Mouse (Mus musculus) limb, embryonic 14.5 days (tissue): ENCODE data around the gene Tbx3. TPM values are rescaled to one million over a fixed set of nuclear protein-coding genes. Genes with fewer than 3 reads are reported as not detected.

Experiments used
- ATAC-seq: fragments of 200-750 bp; cut with Nextera tagmentation; 2 replicates; pipeline ENCODE4 v1.8.0; 2017; ENCODE audit warnings: low read depth, moderate number of reproducible peaks, moderate TSS enrichment; ENCODE audit not compliant: low FRiP score
- DNase-seq: peaks from one replicate; pipeline ENCODE4 v3.0.0-alpha.2; 2015; ENCODE audit warnings: low spot score
- H3K27ac ChIP-seq: fragments of 300-500 bp; sonication (generic); replicated peaks from 2 replicates; pipeline ENCODE4 v1.5.1; 2014; ENCODE audit warnings: low read depth, mild to moderate bottlenecking, low read length, moderate library complexity, mixed read lengths
- H3K27me3 ChIP-seq: fragments of 300-500 bp; sonication (generic); 2 replicates; pipeline ENCODE4 v1.6.1; 2014; ENCODE audit warnings: low read length, mixed read lengths; ENCODE audit not compliant: control insufficient read depth, insufficient read depth
- H3K36me3 ChIP-seq: fragments of 300-500 bp; sonication (generic); 2 replicates; pipeline ENCODE4 v1.6.1; 2014; ENCODE audit warnings: mild to moderate bottlenecking, low read length, moderate library complexity, mixed read lengths; ENCODE audit not compliant: control insufficient read depth, insufficient read depth
- H3K4me1 ChIP-seq: fragments of 300-500 bp; sonication (generic); 2 replicates; pipeline ENCODE4 v1.6.1; 2014; ENCODE audit warnings: antibody characterized with exemption, low read length, mixed read lengths; ENCODE audit not compliant: control insufficient read depth, insufficient read depth
- H3K4me2 ChIP-seq: fragments of 300-500 bp; sonication (generic); replicated peaks from 2 replicates; pipeline ENCODE4 v1.6.1; 2014; ENCODE audit warnings: low read depth, mild to moderate bottlenecking, low read length, moderate library complexity; ENCODE audit not compliant: severe bottlenecking
- H3K4me3 ChIP-seq: fragments of 300-500 bp; sonication (generic); replicated peaks from 2 replicates; pipeline ENCODE4 v1.5.1; 2014; ENCODE audit warnings: low read length
- H3K9ac ChIP-seq: fragments of 300-500 bp; sonication (generic); 2 replicates; pipeline ENCODE4 v1.6.1; 2014; ENCODE audit warnings: mild to moderate bottlenecking, low read depth, low read length, moderate library complexity; ENCODE audit not compliant: severe bottlenecking
- H3K9me3 ChIP-seq: fragments of 300-500 bp; sonication (generic); 2 replicates; pipeline ENCODE4 v1.6.1; 2016; ENCODE audit warnings: low read length; ENCODE audit not compliant: control insufficient read depth
- POLR2A ChIP-seq: fragments of 200-500 bp; IDR thresholded peaks from 2 replicates; pipeline ENCODE4 v1.8.0; 2012; ENCODE audit warnings: inconsistent platforms, mild to moderate bottlenecking, moderate library complexity, borderline replicate concordance; ENCODE audit not compliant: insufficient read depth, insufficient read length; ENCODE audit errors: extremely low read depth
- WGBS: fragments of 180-500 bp; shearing (Covaris S2); extraction: QIAGEN DNeasy Blood & Tissue Kit; methylation state at CpG from one replicate; pipeline ENCODE4 v1.1.7; 2014; 5-methylcytosine and 5-hydroxymethylcytosine counted together
- polyA plus RNA-seq, 2 experiments: library from polyadenylated mRNA; depleted of rRNA in 1 of 2; stranded (reverse) in 1 of 2; unstranded in 1 of 2; fragments of >200 nt; fragmentation: Nextera tagmentation in 1 of 2; extraction: Ambion mirVana in 1 of 2; gene quantifications; 2 replicates each; pipeline versions ENCODE4 v1.2.1 to v1.2.3; 2012 to 2014

The Tbx3 gene
- polyA plus RNA-seq, 2 experiments = 18.6 to 23.9 TPM

- WGBS = 40% methylated on average over 3 of the region's 3 CpGs
- Histone ChIP-seq H3K36me3 (no peaks in the 10 kb centered on the region), H3K27me3 (peaks cover 68% of the 10 kb centered on the region), H3K9me3 (no peaks in the 10 kb centered on the region), H3K4me2 (no peak overlapping the region), H3K4me3 (no peak overlapping the region), H3K27ac (no peak overlapping the region), H3K4me1 (peaks cover 11% of the 10 kb centered on the region; the same call in 1 of the 2 replicates), H3K9ac (no peak overlapping the region)
- no peak for TF ChIP-seq POLR2A
- ATAC-seq (no peak), DNase-seq (no peak)
Observed at GRCm38 (mm10) chr5:119689501-119689900, 19.0 kb downstream of the Tbx3 start.

- no peak overlapping the region for H3K27ac ChIP-seq
- peaks cover 53% of the 10 kb centered on the region for H3K27me3 ChIP-seq
- no peaks in the 10 kb centered on the region for H3K36me3 ChIP-seq
- H3K9me3 ChIP-seq = no peaks in the 10 kb centered on the region
- under 1% methylated on average over 13 of the region's 13 CpGs for WGBS
- no peak overlapping the region for H3K4me2 ChIP-seq
- no peak overlapping the region for H3K4me3 ChIP-seq
- peaks cover 7% of the 10 kb centered on the region; the same call in 1 of the 2 replicates for H3K4me1 ChIP-seq
- ATAC-seq = no peak
- H3K9ac ChIP-seq = no peak overlapping the region
- peak; percentile 81 for DNase-seq
- no peak for TF ChIP-seq POLR2A
Observed at GRCm38 (mm10) chr5:119691075-119691474, 20.6 kb downstream of the Tbx3 start.

- Histone ChIP-seq H3K36me3 (no peaks in the 10 kb centered on the region), H3K4me2 (no peak overlapping the region), H3K27ac (no peak overlapping the region), H3K4me3 (no peak overlapping the region), H3K9me3 (no peaks in the 10 kb centered on the region), H3K4me1 (0 out of 2 replicates have a peak, but pooled peaks cover under 1% of the 10 kb centered on the region), H3K27me3 (peaks cover 40% of the 10 kb centered on the region), H3K9ac (no peak overlapping the region)
- no peak for TF ChIP-seq POLR2A
- 41% methylated on average over 6 of the region's 6 CpGs for WGBS
- no peak for ATAC-seq
- no peak for DNase-seq
Observed at GRCm38 (mm10) chr5:119692425-119692824, 22.0 kb downstream of the Tbx3 start.

GRCm38 (mm10) chr5:119694914-119695313 is 24.4 kb downstream of the Tbx3 start:
- Histone ChIP-seq H3K27me3 (peaks cover 16% of the 10 kb centered on the region), H3K9ac (no peak overlapping the region), H3K4me1 (no peaks in the 10 kb centered on the region), H3K36me3 (no peaks in the 10 kb centered on the region), H3K9me3 (no peaks in the 10 kb centered on the region), H3K4me2 (no peak overlapping the region), H3K27ac (no peak overlapping the region), H3K4me3 (no peak overlapping the region)
- no peak for TF ChIP-seq POLR2A
- ATAC-seq (no peak), DNase-seq (no peak)
- WGBS = 16% methylated on average over 8 of the region's 8 CpGs

- 65% methylated on average over 1 of the region's 1 CpGs for WGBS
- TF ChIP-seq POLR2A = no peak
- no peaks in the 10 kb centered on the region for H3K36me3 ChIP-seq
- no peak overlapping the region for H3K4me2 ChIP-seq
- no peaks in the 10 kb centered on the region for H3K9me3 ChIP-seq
- ATAC-seq (no peak), DNase-seq (no peak)
- H3K27me3 ChIP-seq = peaks cover 28% of the 10 kb centered on the region
- H3K27ac ChIP-seq = no peak overlapping the region
- H3K4me1 ChIP-seq = no peaks in the 10 kb centered on the region
- H3K9ac ChIP-seq = no peak overlapping the region
- H3K4me3 ChIP-seq = no peak overlapping the region
Observed at GRCm38 (mm10) chr5:119703031-119703430, 32.6 kb downstream of the Tbx3 start.

GRCm38 (mm10) chr5:119704900-119705299 is 34.4 kb downstream of the Tbx3 start:
- H3K27ac ChIP-seq = no peak overlapping the region
- no peak for TF ChIP-seq POLR2A
- no peaks in the 10 kb centered on the region for H3K36me3 ChIP-seq
- WGBS = 65% methylated on average over 7 of the region's 7 CpGs
- H3K9me3 ChIP-seq = no peaks in the 10 kb centered on the region
- DNase-seq (no peak), ATAC-seq (no peak)
- H3K4me1 ChIP-seq = no peaks in the 10 kb centered on the region
- H3K27me3 ChIP-seq = peaks cover 33% of the 10 kb centered on the region
- H3K9ac ChIP-seq = no peak overlapping the region
- H3K4me3 ChIP-seq = no peak overlapping the region
- no peak overlapping the region for H3K4me2 ChIP-seq
